Mouse (Mus musculus): Measurements from ENCODE around the gene Olfr467.
"Not testable (repeated sequence)": the region's sequence is repeated elsewhere in the genome, so short reads cannot be mapped to it uniquely, and the experiment has no call there.

The Olfr467 gene

DNA sequence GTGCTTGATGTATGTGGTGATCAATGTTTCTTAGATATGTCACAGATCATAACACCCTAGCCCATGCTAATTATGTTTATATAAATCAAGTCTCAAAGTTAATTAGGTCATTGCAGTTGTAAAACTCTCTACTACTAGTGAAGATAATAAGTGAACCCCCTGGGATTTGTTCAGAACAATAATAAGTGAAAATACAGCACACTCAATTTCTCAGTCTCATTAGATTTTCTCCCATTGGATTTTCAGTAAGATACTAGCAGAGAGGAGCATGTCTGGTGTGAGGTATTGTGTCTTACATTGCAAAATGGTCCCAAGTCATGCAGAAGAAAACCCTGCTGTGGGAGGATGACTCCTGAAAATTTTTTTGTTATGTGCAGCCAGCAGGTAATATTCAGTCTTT, at the start of gene Olfr467:
Olfr467 (plus strand) TSS at position 301 of the 400 bp plus-strand sequence.
- DNase-seq (ENCODE audit: low read depth in 2 of 2, low spot score in 2 of 2) = no peak

DNA sequence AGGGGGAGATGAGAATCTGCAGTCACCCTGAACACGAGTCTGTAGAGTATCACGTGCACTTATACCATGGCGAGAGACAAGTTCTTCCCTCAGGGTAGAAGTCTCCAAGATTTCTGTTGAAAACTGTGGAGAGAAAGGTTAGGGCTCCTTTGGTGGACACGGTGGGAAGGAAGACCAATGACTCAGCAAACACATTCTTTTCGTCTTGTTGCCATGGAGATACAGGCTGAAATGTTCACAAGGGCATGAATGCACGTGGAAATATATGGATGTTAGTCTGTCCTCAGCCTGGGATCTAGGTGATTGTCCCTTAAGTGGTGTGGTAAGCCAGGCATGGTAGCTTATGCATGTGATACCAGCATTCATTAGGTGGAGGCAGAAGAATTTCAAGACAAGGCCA, 41.3 kb upstream of the Olfr467 start:
- DNase-seq (ENCODE audit: low read depth in 2 of 2, low spot score in 2 of 2) = no peak

DNA sequence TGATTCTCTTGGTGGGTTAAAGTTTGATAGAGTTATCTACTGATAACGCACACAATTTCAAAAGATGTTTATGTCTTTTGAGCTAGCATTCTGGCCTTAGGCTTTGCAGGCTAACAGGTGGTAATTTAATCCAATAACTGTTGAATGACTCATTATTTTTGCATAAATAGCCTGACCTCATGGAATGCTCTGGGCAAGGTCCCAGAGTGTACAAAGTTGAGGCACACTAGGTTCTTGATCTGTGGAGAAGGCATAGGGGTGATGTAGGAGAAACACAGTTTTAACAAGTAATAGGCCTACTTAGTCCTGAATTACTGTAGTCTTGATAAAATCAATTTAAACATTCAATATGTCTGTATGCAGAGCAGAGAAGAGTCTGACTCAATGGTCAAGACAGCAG, 33.8 kb upstream of the Olfr467 start:
- DNase-seq (ENCODE audit: low read depth in 2 of 2, low spot score in 2 of 2) = no peak

DNA sequence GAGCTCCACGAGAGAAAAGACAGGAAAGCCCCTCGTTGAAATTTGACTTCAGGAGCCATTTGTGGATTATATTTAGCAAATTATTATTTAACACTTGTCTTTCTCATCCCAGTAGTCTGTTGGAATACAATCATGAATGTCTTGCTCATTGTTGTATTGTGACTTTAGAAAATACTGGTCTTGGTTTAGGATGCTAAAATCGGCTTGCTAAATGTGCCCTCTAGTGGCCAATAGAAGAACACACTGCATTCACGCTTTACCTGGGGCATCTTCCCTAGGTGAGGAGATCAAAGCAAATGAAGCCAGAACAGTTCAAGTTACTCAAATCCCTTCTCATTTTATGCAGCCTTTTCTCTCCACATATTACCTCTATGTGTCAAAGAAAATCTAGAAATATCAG, 32.5 kb upstream of the Olfr467 start:
- DNase-seq (ENCODE audit: low read depth in 2 of 2, low spot score in 2 of 2) = peak in 1 of 2 experiments; percentile 2

DNA sequence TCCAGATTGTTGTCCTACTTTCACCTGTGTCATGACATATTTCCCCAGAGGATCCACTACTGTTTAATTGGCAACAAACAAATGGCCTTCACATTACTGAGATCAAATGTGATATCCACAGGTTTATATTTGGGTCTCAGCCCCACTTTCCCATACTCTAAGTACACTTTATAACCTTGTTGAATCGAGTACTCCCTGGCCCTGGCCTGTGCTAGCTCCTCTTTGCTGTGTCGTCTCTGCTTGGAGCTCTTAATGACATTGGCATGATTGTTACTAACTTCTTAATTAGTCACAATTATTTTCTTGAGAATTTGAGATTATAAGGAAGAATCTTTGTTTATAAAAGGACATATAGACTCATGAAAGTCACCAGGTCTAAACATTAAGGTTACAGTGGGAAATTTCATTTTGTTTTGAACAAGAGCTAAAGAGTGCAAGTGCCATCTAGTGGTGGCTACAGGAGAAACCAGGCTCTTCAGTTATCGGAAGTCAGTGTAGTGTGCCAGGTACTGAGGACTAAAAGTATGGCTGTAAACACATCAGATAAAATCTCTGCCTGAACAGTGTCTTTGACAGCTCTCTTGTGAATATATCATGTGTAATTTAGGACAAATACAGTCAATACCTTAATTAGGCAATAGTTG, 24.0 kb upstream of the Olfr467 start:
- no peak for DNase-seq (ENCODE audit: low read depth in 2 of 2, low spot score in 2 of 2)

DNA sequence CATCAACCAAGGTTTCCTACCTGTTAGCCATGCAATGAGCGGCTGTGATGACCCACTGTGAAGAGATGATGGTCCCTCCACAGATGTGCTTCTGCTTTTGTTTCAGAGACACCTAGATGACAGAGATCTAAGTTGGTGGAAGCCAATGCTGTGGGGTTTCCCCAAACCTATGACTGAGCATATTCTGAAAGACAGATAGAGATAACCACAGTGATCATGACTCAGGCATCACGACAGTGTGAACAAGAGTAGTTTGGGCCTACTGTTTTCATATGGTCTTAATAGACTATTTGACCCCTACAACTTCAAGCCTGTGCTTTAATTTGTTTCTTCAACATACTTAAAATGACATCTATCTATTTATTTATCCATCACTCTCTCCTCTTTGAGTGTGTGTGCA, 15.6 kb upstream of the Olfr467 start:
- no peak for DNase-seq (ENCODE audit: low read depth in 2 of 2, low spot score in 2 of 2)

DNA sequence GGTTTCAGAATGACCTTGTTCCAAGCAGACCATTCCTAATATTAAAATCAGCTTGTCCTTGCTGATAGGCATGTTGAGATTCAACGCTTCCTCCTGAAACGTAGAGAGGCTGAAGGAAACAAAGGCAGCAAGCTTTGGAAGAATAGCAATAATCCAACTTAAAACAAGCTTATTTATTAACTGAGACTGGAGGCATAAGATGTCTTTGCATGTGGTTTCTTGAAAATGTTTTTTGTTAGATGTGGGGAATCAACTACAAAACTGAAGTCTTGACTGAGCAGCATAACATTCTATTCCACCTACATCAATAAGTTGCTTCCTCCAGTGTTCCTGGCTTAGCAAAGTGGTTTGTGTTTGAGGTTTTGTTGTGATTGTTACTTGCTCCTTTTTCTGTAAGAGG, 11.0 kb upstream of the Olfr467 start, which contains the start of gene Ovch2:
Ovch2 (minus strand) TSS at position 101 of the 400 bp plus-strand sequence.
- no peak for DNase-seq (ENCODE audit: low read depth in 2 of 2, low spot score in 2 of 2)

DNA sequence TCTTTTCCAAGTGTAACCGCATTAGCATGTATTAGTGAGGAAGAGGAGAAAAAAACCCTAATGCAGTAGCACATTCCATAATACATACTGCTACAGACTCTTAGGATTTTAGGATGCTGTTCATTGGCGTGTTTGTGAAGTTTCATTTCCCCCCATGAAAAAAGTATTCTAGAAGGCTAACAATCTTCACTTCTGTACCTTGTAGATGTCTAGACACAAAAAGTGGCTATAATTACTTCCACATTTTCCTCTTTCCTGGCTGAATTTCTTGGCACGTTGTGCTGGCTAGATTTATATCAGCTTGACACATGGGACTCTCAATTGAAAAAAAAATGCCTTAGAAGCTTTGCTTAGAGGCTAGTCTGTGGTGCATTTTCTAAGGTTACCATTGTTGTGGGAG, 9.9 kb upstream of the Olfr467 start:
- DNase-seq (ENCODE audit: low read depth in 2 of 2, low spot score in 2 of 2) = no peak

DNA sequence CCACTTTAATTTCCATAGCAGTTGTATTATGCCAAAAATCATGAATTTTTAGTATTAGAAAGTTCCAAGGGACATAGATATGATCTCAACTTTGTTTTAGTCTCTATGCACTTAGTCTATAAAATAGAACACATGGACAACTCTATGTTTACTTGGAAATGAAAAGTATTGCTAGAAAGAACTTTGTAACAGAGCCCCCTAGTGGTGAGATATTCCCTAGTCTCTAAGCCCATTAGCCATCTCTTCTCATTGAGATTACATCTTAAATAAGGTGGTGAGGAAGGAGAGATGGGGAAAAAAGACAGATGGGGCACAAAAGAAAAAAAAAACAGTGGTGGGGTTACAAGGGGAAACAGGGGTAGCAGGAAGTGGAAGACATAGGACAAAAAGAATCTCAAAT, 7.4 kb downstream of the Olfr467 start:
- DNase-seq (ENCODE audit: low read depth in 2 of 2, low spot score in 2 of 2) = no peak

DNA sequence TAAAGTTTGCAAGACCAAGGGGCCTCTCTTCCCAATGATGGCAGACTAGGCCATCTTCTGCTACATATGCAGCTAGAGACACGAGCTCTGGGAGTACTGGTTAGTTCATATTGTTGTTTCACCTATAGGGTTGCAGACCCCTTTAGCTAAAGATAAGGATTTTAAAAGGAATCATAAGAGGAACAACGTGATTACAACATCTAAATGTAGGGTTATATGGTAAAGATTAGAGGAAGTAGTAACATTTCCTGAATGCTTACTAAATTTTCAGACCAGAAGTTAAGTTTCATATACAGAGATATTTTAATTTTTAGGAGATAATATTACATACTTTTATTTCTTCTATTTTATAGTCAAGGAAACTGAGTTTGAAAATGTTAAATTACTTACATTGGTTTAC, 11.8 kb downstream of the Olfr467 start:
- not testable (repeated sequence) for DNase-seq (ENCODE audit: low read depth in 2 of 2, low spot score in 2 of 2)

DNA sequence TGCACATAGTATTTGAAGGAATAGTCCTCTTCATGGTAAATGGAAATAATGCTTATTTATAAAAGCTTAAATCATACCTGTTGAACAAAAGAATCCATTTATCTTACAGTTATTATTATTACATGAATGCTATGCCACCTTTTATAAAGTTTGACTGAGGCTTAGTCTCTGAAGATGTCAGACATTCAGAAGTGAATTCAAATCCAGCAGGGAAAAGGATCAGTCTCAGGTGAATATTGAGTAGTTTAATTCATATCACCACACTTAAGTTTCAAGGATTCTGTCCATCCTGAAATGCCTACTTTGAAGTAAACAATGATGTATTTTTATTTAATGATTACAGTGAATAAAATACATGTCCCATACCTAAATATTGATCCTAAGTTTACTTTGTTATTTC, 13.4 kb downstream of the Olfr467 start, which contains the start of gene Olfr469:
Olfr469 (minus strand) TSS at position 101 of the 400 bp plus-strand sequence.
- not testable (repeated sequence) for DNase-seq (ENCODE audit: low read depth in 2 of 2, low spot score in 2 of 2)

DNA sequence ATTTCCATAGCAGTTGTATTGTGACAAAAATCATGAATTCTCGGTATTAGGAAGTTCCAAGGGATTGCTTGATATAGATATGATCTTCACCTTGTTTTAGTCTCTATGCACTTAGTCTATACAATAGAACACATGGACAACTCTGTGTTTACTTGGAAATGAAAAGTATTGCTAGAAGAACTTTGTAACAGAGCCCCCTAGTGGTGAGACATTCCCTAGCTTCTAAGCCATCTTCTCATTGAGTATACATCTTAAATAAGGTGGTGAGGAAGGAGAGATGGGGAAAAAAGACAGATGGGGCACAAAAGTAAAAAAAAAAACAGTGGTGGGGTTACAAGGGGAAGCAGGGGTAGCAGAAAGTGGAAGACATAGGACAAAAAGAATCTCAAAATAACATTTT, 29.7 kb downstream of the Olfr467 start:
- no peak for DNase-seq (ENCODE audit: low read depth in 2 of 2, low spot score in 2 of 2)

DNA sequence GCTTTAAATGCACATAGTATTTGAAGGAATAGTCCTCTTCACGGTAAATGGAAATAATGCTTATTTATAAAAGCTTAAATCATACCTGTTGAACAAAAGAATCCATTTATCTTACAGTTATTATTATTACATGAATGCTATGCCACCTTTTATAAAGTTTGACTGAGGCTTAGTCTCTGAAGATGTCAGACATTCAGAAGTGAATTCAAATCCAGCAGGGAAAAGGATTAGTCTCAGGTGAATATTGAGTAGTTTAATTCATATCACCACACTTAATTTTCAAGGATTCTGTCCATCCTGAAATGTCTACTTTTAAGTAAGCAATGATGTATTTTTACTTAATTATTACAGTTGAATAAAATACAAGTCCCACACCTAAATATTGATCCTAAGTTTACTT, 35.3 kb downstream of the Olfr467 start, which contains the start of gene Olfr470:
Olfr470 (minus strand) TSS at position 101 of the 400 bp plus-strand sequence.
- not testable (repeated sequence) for DNase-seq (ENCODE audit: low read depth in 2 of 2, low spot score in 2 of 2)
